Mouse (Mus musculus) frontal cortex, postnatal 25 days (tissue): ENCODE measurements around the gene Psapl1.
"Not testable (repeated sequence)": the region's sequence is repeated elsewhere in the genome, so short reads cannot be mapped to it uniquely, and the experiment has no call there.

Experiments used
- DNase-seq, 2 experiments: peaks; one replicate each; pipeline ENCODE4 v3.0.0; 2022; ENCODE audit warnings: low spot score in 2 of 2

Gene Psapl1

GRCm38 (mm10) chr5:36203421-36203820, 400 bp upstream of the Psapl1 start:
- DNase-seq, result no peak

- DNase-seq, result no peak
These were observed 1.6 kb downstream of the Psapl1 start for GRCm38 (mm10) chr5:36205397-36205796.

- DNase-seq, result no peak
These were observed 5.0 kb downstream of the Psapl1 start for GRCm38 (mm10) chr5:36208803-36209202.

- DNase-seq, result peak; percentile 73 to 80
These were observed 9.5 kb downstream of the Psapl1 start for GRCm38 (mm10) chr5:36213310-36213709.

- no peak for DNase-seq
These were observed 16.3 kb downstream of the Psapl1 start for GRCm38 (mm10) chr5:36220105-36220504.

GRCm38 (mm10) chr5:36220626-36221025, 16.8 kb downstream of the Psapl1 start:
- no peak for DNase-seq

GRCm38 (mm10) chr5:36223787-36224186, 20.0 kb downstream of the Psapl1 start:
- peak; percentile 47 to 51 for DNase-seq

- DNase-seq, result no peak
These were observed 22.0 kb downstream of the Psapl1 start for GRCm38 (mm10) chr5:36225855-36226254.

- DNase-seq, result peak in 1 of 2 experiments; percentile 39
These were observed 22.5 kb downstream of the Psapl1 start for GRCm38 (mm10) chr5:36226296-36226695.

GRCm38 (mm10) chr5:36228405-36229370, 24.9 kb downstream of the Psapl1 start:
- no peak for DNase-seq

- no peak for DNase-seq
These were observed 26.5 kb downstream of the Psapl1 start for GRCm38 (mm10) chr5:36230301-36230780.

- DNase-seq, result not testable (repeated sequence)
These were observed 33.7 kb downstream of the Psapl1 start for GRCm38 (mm10) chr5:36237526-36237925.

- no peak for DNase-seq
These were observed 44.2 kb downstream of the Psapl1 start for GRCm38 (mm10) chr5:36248022-36248421.

GRCm38 (mm10) chr5:36252746-36253504, 49.1 kb downstream of the Psapl1 start:
- no peak for DNase-seq

GRCm38 (mm10) chr5:36254642-36255516, 51.1 kb downstream of the Psapl1 start:
- no peak for DNase-seq
